Mouse (Mus musculus): ENCODE data around the gene Hoxd1. TPM values are rescaled to one million over a fixed set of nuclear protein-coding genes. Genes with fewer than 3 reads are reported as not detected.

Hoxd1 gene
- not detected in 2 replicates for polyA plus RNA-seq (2015; fragmentation: Nextera tagmentation; extraction: Ambion mirVana)

GRCm38 (mm10) chr2:74762522-74763244 lies at the start of gene Hoxd1:
Gene Hoxd1, plus strand, starts transcription at chr2:74762980.
- H3K27ac ChIP-seq (ENCODE audit: low read length), result no peak within 1 kb of the TSS
- H3K9ac ChIP-seq (ENCODE audit: low read length), result peak within 1 kb of the TSS; percentile 21; the same call in 1 of the 2 replicates
- peak; percentile 47 for ATAC-seq (ENCODE audit: insufficient read depth, low FRiP score)
- H3K36me3 ChIP-seq (ENCODE audit: control insufficient read depth, insufficient read depth, low read length), result no peaks in the 10 kb centered on the region
- H3K9me3 ChIP-seq (replicated peaks; ENCODE audit: control insufficient read depth, low read length), result no peaks in the 10 kb centered on the region
- under 1% methylated on average over 61 of the region's 61 CpGs for WGBS
- peak within 1 kb of the TSS; percentile 55 for H3K4me3 ChIP-seq (replicated peaks; ENCODE audit: low read length)
- peak within 1 kb of the TSS; percentile 91 for H3K4me2 ChIP-seq (ENCODE audit: low read depth, low read length)
- H3K27me3 ChIP-seq (ENCODE audit: control insufficient read depth, insufficient read depth, low read length), result peaks cover 67% of the 10 kb centered on the region
- H3K4me1 ChIP-seq (ENCODE audit: control insufficient read depth, insufficient read depth, low read length), result peaks cover 10% of the 10 kb centered on the region

- 0 out of 2 replicates have a peak, but pooled peaks cover 2% of the 10 kb centered on the region for H3K4me1 ChIP-seq (ENCODE audit: control insufficient read depth, insufficient read depth, low read length)
- no peak for ATAC-seq (ENCODE audit: insufficient read depth, low FRiP score)
- no peak overlapping the region for H3K4me3 ChIP-seq (replicated peaks; ENCODE audit: low read length)
- peaks cover 90% of the 10 kb centered on the region for H3K27me3 ChIP-seq (ENCODE audit: control insufficient read depth, insufficient read depth, low read length)
- WGBS, result 14% methylated on average over 19 of the region's 19 CpGs
- no peak overlapping the region for H3K27ac ChIP-seq (ENCODE audit: low read length)
- 0 out of 2 replicates have a peak overlapping the region, but pooled peaks have one; percentile 3 for H3K4me2 ChIP-seq (ENCODE audit: low read depth, low read length)
- H3K9ac ChIP-seq (ENCODE audit: low read length), result no peak overlapping the region
- H3K36me3 ChIP-seq (ENCODE audit: control insufficient read depth, insufficient read depth, low read length), result no peaks in the 10 kb centered on the region
- no peaks in the 10 kb centered on the region for H3K9me3 ChIP-seq (replicated peaks; ENCODE audit: control insufficient read depth, low read length)
Measured at GRCm38 (mm10) chr2:74713239-74714150, 49.3 kb upstream of the Hoxd1 start.

GRCm38 (mm10) chr2:74714156-74714789 lies 48.5 kb upstream of the Hoxd1 start:
- whole genome bisulfite sequencing, result 12% methylated on average over 18 of the region's 18 CpGs
- no peak overlapping the region for H3K27ac ChIP-seq (ENCODE audit: low read length)
- H3K9me3 ChIP-seq (replicated peaks; ENCODE audit: control insufficient read depth, low read length), result no peaks in the 10 kb centered on the region
- no peak overlapping the region for H3K4me2 ChIP-seq (ENCODE audit: low read depth, low read length)
- no peak for ATAC-seq (ENCODE audit: insufficient read depth, low FRiP score)
- H3K36me3 ChIP-seq (ENCODE audit: control insufficient read depth, insufficient read depth, low read length), result no peaks in the 10 kb centered on the region
- peaks cover 89% of the 10 kb centered on the region for H3K27me3 ChIP-seq (ENCODE audit: control insufficient read depth, insufficient read depth, low read length)
- H3K4me3 ChIP-seq (replicated peaks; ENCODE audit: low read length), result no peak overlapping the region
- H3K9ac ChIP-seq (ENCODE audit: low read length), result no peak overlapping the region
- H3K4me1 ChIP-seq (ENCODE audit: control insufficient read depth, insufficient read depth, low read length), result 0 out of 2 replicates have a peak, but pooled peaks cover 2% of the 10 kb centered on the region

- H3K4me2 ChIP-seq (ENCODE audit: low read depth, low read length), result no peak overlapping the region
- no peak overlapping the region for H3K9ac ChIP-seq (ENCODE audit: low read length)
- 0 out of 2 replicates have a peak overlapping the region, but pooled peaks have one; percentile 1 for H3K27ac ChIP-seq (ENCODE audit: low read length)
- 2% methylated on average over 14 of the region's 14 CpGs for WGBS
- H3K36me3 ChIP-seq (ENCODE audit: control insufficient read depth, insufficient read depth, low read length), result no peaks in the 10 kb centered on the region
- no peak overlapping the region for H3K4me3 ChIP-seq (replicated peaks; ENCODE audit: low read length)
- 0 out of 2 replicates have a peak, but pooled peaks cover 2% of the 10 kb centered on the region for H3K4me1 ChIP-seq (ENCODE audit: control insufficient read depth, insufficient read depth, low read length)
- no peak for ATAC-seq (ENCODE audit: insufficient read depth, low FRiP score)
- no peaks in the 10 kb centered on the region for H3K9me3 ChIP-seq (replicated peaks; ENCODE audit: control insufficient read depth, low read length)
- H3K27me3 ChIP-seq (ENCODE audit: control insufficient read depth, insufficient read depth, low read length), result peaks cover 89% of the 10 kb centered on the region
Measured at GRCm38 (mm10) chr2:74714881-74715280, 47.9 kb upstream of the Hoxd1 start.

GRCm38 (mm10) chr2:74715504-74716241 lies 47.1 kb upstream of the Hoxd1 start:
- Histone ChIP-seq H3K4me1 (ENCODE audit: control insufficient read depth, insufficient read depth, low read length) (0 out of 2 replicates have a peak, but pooled peaks cover 2% of the 10 kb centered on the region), H3K4me2 (ENCODE audit: low read depth, low read length) (peak overlapping the region; percentile 52), H3K36me3 (ENCODE audit: control insufficient read depth, insufficient read depth, low read length) (no peaks in the 10 kb centered on the region), H3K9me3 (replicated peaks; ENCODE audit: control insufficient read depth, low read length) (no peaks in the 10 kb centered on the region), H3K4me3 (replicated peaks; ENCODE audit: low read length) (peak overlapping the region; percentile 26; the same call in 1 of the 2 replicates), H3K27me3 (ENCODE audit: control insufficient read depth, insufficient read depth, low read length) (peaks cover 89% of the 10 kb centered on the region), H3K27ac (ENCODE audit: low read length) (no peak overlapping the region), H3K9ac (ENCODE audit: low read length) (no peak overlapping the region)
- WGBS, result 3% methylated on average over 26 of the region's 26 CpGs
- ATAC-seq (ENCODE audit: insufficient read depth, low FRiP score), result peak; percentile 68

GRCm38 (mm10) chr2:74720384-74720783 lies 42.4 kb upstream of the Hoxd1 start:
- Histone ChIP-seq H3K4me3 (replicated peaks; ENCODE audit: low read length) (no peak overlapping the region), H3K4me2 (ENCODE audit: low read depth, low read length) (no peak overlapping the region), H3K9ac (ENCODE audit: low read length) (no peak overlapping the region), H3K9me3 (replicated peaks; ENCODE audit: control insufficient read depth, low read length) (no peaks in the 10 kb centered on the region), H3K27ac (ENCODE audit: low read length) (no peak overlapping the region), H3K36me3 (ENCODE audit: control insufficient read depth, insufficient read depth, low read length) (no peaks in the 10 kb centered on the region), H3K27me3 (ENCODE audit: control insufficient read depth, insufficient read depth, low read length) (peaks cover 94% of the 10 kb centered on the region), H3K4me1 (ENCODE audit: control insufficient read depth, insufficient read depth, low read length) (no peaks in the 10 kb centered on the region)
- ATAC-seq (ENCODE audit: insufficient read depth, low FRiP score), result no peak
- WGBS, result 20% methylated on average over 2 of the region's 2 CpGs

- Histone ChIP-seq H3K27ac (ENCODE audit: low read length) (no peak overlapping the region), H3K9me3 (replicated peaks; ENCODE audit: control insufficient read depth, low read length) (no peaks in the 10 kb centered on the region), H3K4me2 (ENCODE audit: low read depth, low read length) (no peak overlapping the region), H3K4me3 (replicated peaks; ENCODE audit: low read length) (no peak overlapping the region), H3K4me1 (ENCODE audit: control insufficient read depth, insufficient read depth, low read length) (no peaks in the 10 kb centered on the region), H3K27me3 (ENCODE audit: control insufficient read depth, insufficient read depth, low read length) (peaks cover 94% of the 10 kb centered on the region), H3K9ac (ENCODE audit: low read length) (no peak overlapping the region), H3K36me3 (ENCODE audit: control insufficient read depth, insufficient read depth, low read length) (no peaks in the 10 kb centered on the region)
- no peak for ATAC-seq (ENCODE audit: insufficient read depth, low FRiP score)
- 32% methylated on average over 5 of the region's 5 CpGs for WGBS
Measured at GRCm38 (mm10) chr2:74720955-74721491, 41.8 kb upstream of the Hoxd1 start.

GRCm38 (mm10) chr2:74721882-74722281 lies 40.9 kb upstream of the Hoxd1 start:
- Histone ChIP-seq H3K27ac (ENCODE audit: low read length) (no peak overlapping the region), H3K4me3 (replicated peaks; ENCODE audit: low read length) (no peak overlapping the region)

More at GRCm38 (mm10) chr2:74721882-74722281, 40.9 kb upstream of the Hoxd1 start:
- H3K4me1 ChIP-seq (ENCODE audit: control insufficient read depth, insufficient read depth, low read length), result no peaks in the 10 kb centered on the region
- no peak overlapping the region for H3K9ac ChIP-seq (ENCODE audit: low read length)
- H3K36me3 ChIP-seq (ENCODE audit: control insufficient read depth, insufficient read depth, low read length), result no peaks in the 10 kb centered on the region
- peaks cover 95% of the 10 kb centered on the region for H3K27me3 ChIP-seq (ENCODE audit: control insufficient read depth, insufficient read depth, low read length)
- ATAC-seq (ENCODE audit: insufficient read depth, low FRiP score), result no peak
- H3K4me2 ChIP-seq (ENCODE audit: low read depth, low read length), result no peak overlapping the region
- H3K9me3 ChIP-seq (replicated peaks; ENCODE audit: control insufficient read depth, low read length), result no peaks in the 10 kb centered on the region
- 11% methylated on average over 6 of the region's 6 CpGs for WGBS

Data from stomach, embryonic 16.5 days (tissue).